28 mouse cellular contexts compared by ENCODE assay signal in genomic region chr9:12973022-12973421, GRCm38 (mm10).
A peak's percentile ranks its signal among the peaks of the same experiment; 100 is the strongest.
DNase-seq lines count a peak whose midpoint lies in the region; ATAC-seq and TF ChIP-seq lines count a peak whose summit lies in the region.
"Had no signal": no experiment of that assay in that cellular context is flagged by ENCODE, and none has a peak within 500 bp of the region (broad histone marks: within the 10 kb centered on the region; RNA-seq: fewer than 3 reads in every experiment).

No protein-coding gene starts in this region.

- no peak overlapping the region for H3K9ac ChIP-seq in forebrain, embryonic 14.5 days (ENCODE audit: low read length)
- H3K9ac ChIP-seq in forebrain, postnatal 0 days, result no peak overlapping the region
- H3K9ac ChIP-seq: embryonic facial prominence, embryonic 12.5 days; embryonic facial prominence, embryonic 15.5 days; heart, embryonic 13.5 days; hindbrain, embryonic 15.5 days; intestine, embryonic 15.5 days had no signal

- 50% methylated on average over 1 of the region's 1 CpGs for WGBS in forebrain, embryonic 14.5 days
- 65% methylated on average over 1 of the region's 1 CpGs for WGBS in forebrain, embryonic 10.5 days
- 30% methylated on average over 1 of the region's 1 CpGs for WGBS in forebrain, postnatal 0 days

- ATAC-seq in forebrain, embryonic 14.5 days, result no peak; the same call in 1 of the 2 replicates
- ATAC-seq in forebrain, postnatal 0 days, result peak; percentile 38; the same call in 1 of the 2 replicates
- ATAC-seq in activated CD4-positive, CD25-positive, alpha-beta regulatory T cell, adult 4 months, result no peak
- ATAC-seq: intestine, embryonic 15.5 days; Patski had no signal

- no peak overlapping the region for H3K27ac ChIP-seq in forebrain, embryonic 14.5 days (ENCODE audit: low read depth, low read length)
- H3K27ac ChIP-seq in forebrain, embryonic 10.5 days, result no peak overlapping the region
- no peak overlapping the region for H3K27ac ChIP-seq in forebrain, postnatal 0 days (ENCODE audit: low read depth, low read length)
- H3K27ac ChIP-seq: embryonic facial prominence, embryonic 12.5 days; embryonic facial prominence, embryonic 15.5 days; heart, adult 2 months; heart, embryonic 10.5 days; heart, embryonic 13.5 days; hindbrain, embryonic 15.5 days; intestine, embryonic 15.5 days had no signal

- no peaks in the 10 kb centered on the region for H3K9me3 ChIP-seq in forebrain, embryonic 14.5 days (replicated peaks; ENCODE audit: control insufficient read depth, low read length)
- no peaks in the 10 kb centered on the region for H3K9me3 ChIP-seq in forebrain, embryonic 10.5 days
- no peaks in the 10 kb centered on the region for H3K9me3 ChIP-seq in forebrain, postnatal 0 days (ENCODE audit: low read length)
- H3K9me3 ChIP-seq: embryonic facial prominence, embryonic 12.5 days; embryonic facial prominence, embryonic 15.5 days; G1E; heart, embryonic 10.5 days; heart, embryonic 13.5 days; hindbrain, embryonic 15.5 days; intestine, embryonic 15.5 days had no signal

- no peaks in the 10 kb centered on the region for H3K36me3 ChIP-seq in forebrain, embryonic 14.5 days (ENCODE audit: control insufficient read depth, insufficient read depth, low read length)
- H3K36me3 ChIP-seq in forebrain, embryonic 10.5 days (replicated peaks), result no peaks in the 10 kb centered on the region
- H3K36me3 ChIP-seq in forebrain, postnatal 0 days (ENCODE audit: insufficient read depth), result no peaks in the 10 kb centered on the region
- H3K36me3 ChIP-seq: embryonic facial prominence, embryonic 12.5 days; embryonic facial prominence, embryonic 15.5 days; G1E; heart, embryonic 10.5 days; heart, embryonic 13.5 days; hindbrain, embryonic 15.5 days; intestine, embryonic 15.5 days had no signal

- H3K4me2 ChIP-seq in forebrain, embryonic 14.5 days (ENCODE audit: low read length), result no peak overlapping the region
- no peak overlapping the region for H3K4me2 ChIP-seq in forebrain, postnatal 0 days (ENCODE audit: low read depth)
- H3K4me2 ChIP-seq: embryonic facial prominence, embryonic 12.5 days; embryonic facial prominence, embryonic 15.5 days; heart, embryonic 13.5 days; hindbrain, embryonic 15.5 days; intestine, embryonic 15.5 days had no signal

- peak; percentile 49 for DNase-seq in forebrain, embryonic 14.5 days (ENCODE audit: low spot score)
- DNase-seq in forebrain, embryonic 10.5 days (ENCODE audit: extremely low spot score, low spot score), result no peak
- DNase-seq in layer of hippocampus, adult 9-11 months, result peak; percentile 4
- no peak for DNase-seq in layer of hippocampus, adult 11-12 months (ENCODE audit: low spot score)
- no peak for DNase-seq in forebrain, postnatal 0 days
- no peak for DNase-seq in embryo, embryonic 10.5 days (ENCODE audit: low spot score)
- DNase-seq: adrenal gland, adult 2 months; adrenal gland, postnatal 14 days; B cell, adult 2 months; cerebellum, adult 18-20 months; cerebellum, adult 9-10 months; cerebellum, postnatal 14 days; gastrocnemius, postnatal 10 days; gastrocnemius, postnatal 36 days; heart, adult 2 months; heart, postnatal 14 days; heart, postnatal 4 days; kidney, adult 11 months had no signal

- no peaks in the 10 kb centered on the region for H3K27me3 ChIP-seq in forebrain, embryonic 14.5 days (replicated peaks; ENCODE audit: control insufficient read depth, insufficient read depth, low read length)
- no peaks in the 10 kb centered on the region for H3K27me3 ChIP-seq in forebrain, embryonic 10.5 days (ENCODE audit: poor library complexity, severe bottlenecking)
- H3K27me3 ChIP-seq in forebrain, postnatal 0 days (ENCODE audit: insufficient read depth, low read length), result no peaks in the 10 kb centered on the region
- H3K27me3 ChIP-seq: CH12.LX; embryonic facial prominence, embryonic 12.5 days; embryonic facial prominence, embryonic 15.5 days; heart, embryonic 13.5 days; hindbrain, embryonic 15.5 days; intestine, embryonic 15.5 days had no signal

- TF ChIP-seq CTCF in forebrain, postnatal 0 days (IDR thresholded peaks at IDR 0.05; ENCODE audit: low read depth), result no peak

- H3K4me1 ChIP-seq in forebrain, embryonic 14.5 days (ENCODE audit: control insufficient read depth, insufficient read depth, low read length), result no peaks in the 10 kb centered on the region
- H3K4me1 ChIP-seq in forebrain, embryonic 10.5 days, result no peaks in the 10 kb centered on the region
- no peaks in the 10 kb centered on the region for H3K4me1 ChIP-seq in forebrain, postnatal 0 days (ENCODE audit: insufficient read depth)
- H3K4me1 ChIP-seq: embryonic facial prominence, embryonic 12.5 days; embryonic facial prominence, embryonic 15.5 days; heart, embryonic 10.5 days; heart, embryonic 13.5 days; hindbrain, embryonic 15.5 days; intestine, embryonic 15.5 days had no signal

- no peak overlapping the region for H3K4me3 ChIP-seq in forebrain, embryonic 14.5 days (ENCODE audit: low read depth, low read length)
- no peak overlapping the region for H3K4me3 ChIP-seq in forebrain, embryonic 10.5 days
- H3K4me3 ChIP-seq in forebrain, postnatal 0 days (ENCODE audit: low read depth, low read length), result no peak overlapping the region
- H3K4me3 ChIP-seq: embryonic facial prominence, embryonic 12.5 days; embryonic facial prominence, embryonic 15.5 days; heart, adult 2 months; heart, embryonic 10.5 days; heart, embryonic 13.5 days; hindbrain, embryonic 15.5 days; intestine, embryonic 15.5 days had no signal

Comparison
In these comparisons a context has a peak if more than half of its experiments do, and no peak if none do; other contexts are left out.
1. DNase-seq: peak in forebrain, embryonic 14.5 days (single experiment) and layer of hippocampus, adult 9-11 months (single experiment); none in forebrain, embryonic 10.5 days (single experiment), layer of hippocampus, adult 11-12 months (single experiment), forebrain, postnatal 0 days (single experiment) and embryo, embryonic 10.5 days (single experiment).